Mouse (Mus musculus) subcutaneous adipose tissue, adult 2 months (tissue): ENCODE data around the gene Khsrp. TPM values are rescaled to one million over a fixed set of nuclear protein-coding genes. Genes with fewer than 3 reads are reported as not detected.

Experiments
- polyA plus RNA-seq: library from polyadenylated mRNA; depleted of rRNA; stranded (reverse); fragments of >200 nt; gene quantifications from 2 replicates; pipeline ENCODE4 v1.2.3, GENCODE M21; 2012; ENCODE audit warnings: low replicate concordance; rRNA removed

The Khsrp gene
- 47.4 and 97.3 TPM in 2 replicates for polyA plus RNA-seq

GRCm38 (mm10) chr17:57030931-57031660, at the start of gene Khsrp:
Gene Khsrp, minus strand, starts transcription at chr17:57031522.

GRCm38 (mm10) chr17:57078336-57078735, 47.0 kb upstream of the Khsrp start, which contains the start of gene Dennd1c:
Gene Dennd1c, minus strand, starts transcription at chr17:57078514.

DNA sequence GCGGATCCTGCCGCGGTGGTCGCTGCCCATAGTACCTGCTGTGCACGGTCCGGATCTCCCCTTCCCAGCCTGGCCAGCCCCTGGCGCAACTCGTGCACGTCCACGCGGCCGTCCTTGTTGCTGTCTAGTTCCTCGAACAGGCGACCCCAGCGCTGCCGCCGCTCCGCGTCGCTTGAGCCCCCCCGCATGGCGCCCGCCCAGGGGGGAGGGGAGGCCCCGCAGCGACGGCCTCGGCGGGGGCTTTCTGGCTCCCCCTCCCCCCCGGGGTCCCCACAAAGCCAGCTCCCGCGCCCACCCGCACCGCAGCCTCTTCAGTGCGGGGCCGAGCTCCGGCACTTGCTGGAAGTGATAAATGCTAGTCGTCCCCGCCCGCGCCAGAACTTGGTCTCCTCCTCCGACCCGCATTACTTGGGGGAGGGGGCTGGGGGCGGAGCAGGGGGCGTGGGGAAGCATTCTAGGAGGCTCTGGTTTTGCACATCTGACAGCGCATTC, 28.2 kb upstream of the Khsrp start, which contains the start of gene Slc25a23:
Slc25a23 (minus strand) TSS at position 378 of the 492 bp plus-strand sequence.

DNA sequence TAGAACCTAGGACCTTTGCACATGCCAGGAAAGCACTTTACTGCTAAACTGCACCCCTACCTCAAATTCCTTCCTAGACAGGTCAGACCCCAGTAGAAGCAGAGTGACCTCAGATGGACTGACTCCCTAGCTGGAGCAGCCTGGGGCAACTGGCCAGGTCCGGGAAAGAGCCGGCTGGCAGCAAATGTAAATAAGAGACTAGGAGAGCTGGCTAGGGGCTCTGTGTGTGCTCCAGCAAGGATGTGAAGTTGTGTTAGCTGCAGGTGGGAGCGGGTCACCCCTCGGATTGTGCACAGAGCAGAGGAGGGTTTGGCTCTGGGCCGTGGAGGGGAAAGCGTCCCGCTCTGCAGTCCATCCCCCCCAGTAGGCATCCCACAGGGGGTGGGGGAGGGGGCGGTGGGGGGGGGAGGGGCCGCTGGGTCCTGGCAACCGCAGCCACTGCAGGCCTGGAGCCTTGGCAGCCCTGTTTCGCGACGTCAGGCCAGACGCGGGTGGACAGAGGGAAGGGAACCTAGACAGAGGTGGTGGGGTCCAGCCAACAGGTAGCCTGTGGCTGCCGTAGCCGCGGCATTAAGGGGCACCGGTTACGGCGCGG, 27.7 kb upstream of the Khsrp start, which contains the start of gene Crb3:
Crb3 (plus strand) TSS at position 215 of the 595 bp plus-strand sequence.

DNA sequence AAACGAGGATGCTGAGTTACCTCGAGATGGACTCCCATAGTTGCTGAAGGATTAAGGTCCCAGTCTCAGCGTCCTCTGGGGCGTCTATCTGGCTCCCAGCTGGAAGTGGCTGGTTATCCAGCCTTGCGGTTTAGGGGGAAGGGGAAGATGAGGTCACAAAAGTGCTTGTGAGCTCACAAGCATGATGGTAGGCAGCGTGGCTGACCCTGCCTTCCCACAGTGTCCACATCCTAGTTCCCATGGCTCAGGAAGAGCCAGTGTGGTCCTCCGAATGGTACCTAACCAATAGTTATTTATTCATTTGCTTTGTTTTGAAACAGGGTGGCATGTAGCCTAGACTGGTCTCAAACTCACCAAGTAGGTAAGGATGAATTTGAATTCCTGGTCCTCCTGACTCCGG, 10.2 kb upstream of the Khsrp start, which contains the start of gene Slc25a41:
Slc25a41 (minus strand) TSS at position 101 of the 400 bp plus-strand sequence.

GRCm38 (mm10) chr17:57011236-57012141, 19.8 kb downstream of the Khsrp start, which contains the start of the genes Gtf2f1 and Gm17949:
Gene Gtf2f1, minus strand, starts transcription at chr17:57011288.
Gene Gm17949, plus strand, starts transcription at chr17:57011469.

DNA sequence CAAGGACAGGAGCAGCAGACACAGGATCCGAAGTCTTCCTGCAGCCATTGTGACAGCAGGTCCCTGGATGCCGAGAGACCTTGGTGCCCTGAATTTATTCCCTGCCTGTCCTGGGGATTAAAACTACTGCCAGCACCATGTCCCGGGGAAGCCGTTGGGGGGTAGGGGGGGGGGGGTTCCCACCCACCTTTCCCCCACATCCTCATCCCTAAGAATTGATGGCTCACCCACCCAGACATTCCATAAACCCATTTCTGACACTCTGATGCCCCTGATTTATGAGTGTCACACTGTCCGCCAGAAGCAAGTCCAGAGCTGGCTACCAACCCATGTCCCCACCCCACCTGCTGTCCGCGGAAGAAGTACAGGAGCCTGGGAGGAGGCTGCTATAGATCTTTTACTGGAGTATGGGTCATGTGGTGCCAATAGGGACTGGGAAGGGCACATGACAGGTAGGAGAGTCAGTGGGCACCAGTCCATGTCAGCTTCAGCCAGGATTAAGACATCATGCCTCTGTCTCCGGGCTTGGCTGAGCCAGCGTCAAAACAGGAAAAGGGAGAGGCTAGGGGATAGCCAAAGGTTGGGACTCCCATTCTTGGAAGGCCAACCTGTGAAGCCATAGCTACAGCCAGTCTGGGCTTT, 31.2 kb downstream of the Khsrp start, which contains the start of gene Pspn:
Pspn (minus strand) TSS at position 51 of the 642 bp plus-strand sequence.

DNA sequence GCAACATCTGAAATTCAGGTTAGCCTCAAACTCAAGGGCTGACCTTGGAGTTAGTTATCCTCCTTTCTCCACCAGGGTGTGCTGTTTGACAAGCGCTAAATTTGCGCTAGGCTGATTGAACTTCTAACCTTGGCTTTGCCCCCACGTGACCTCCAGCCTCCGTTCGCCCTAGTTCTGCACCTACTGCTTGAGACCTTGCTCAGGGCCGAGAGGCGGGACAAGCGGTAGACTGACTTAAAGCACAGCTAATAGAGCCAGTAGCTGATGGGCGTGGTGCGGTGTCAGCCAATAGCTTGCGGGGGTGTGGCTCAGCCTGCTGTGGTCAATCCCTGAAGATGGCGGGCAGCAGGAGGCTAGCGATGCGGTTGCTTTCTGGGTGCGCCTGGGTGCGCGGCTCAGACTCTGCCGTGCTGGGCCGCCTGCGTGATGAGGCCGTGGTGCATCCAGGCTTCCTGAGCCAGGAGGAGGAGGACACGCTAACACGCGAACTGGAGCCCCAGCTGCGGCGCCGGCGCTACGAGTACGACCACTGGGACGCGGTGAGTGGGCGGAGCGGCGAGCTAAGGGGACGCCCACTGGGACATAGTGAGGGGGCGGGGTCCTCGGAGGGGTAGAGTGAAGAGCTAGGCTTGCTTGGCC, 34.2 kb downstream of the Khsrp start, which contains the start of gene Alkbh7:
Alkbh7 (plus strand) TSS at position 311 of the 639 bp plus-strand sequence.

GRCm38 (mm10) chr17:56990115-56990746, 41.1 kb downstream of the Khsrp start, which contains the start of gene Clpp:
Gene Clpp, plus strand, starts transcription at chr17:56990305.

DNA sequence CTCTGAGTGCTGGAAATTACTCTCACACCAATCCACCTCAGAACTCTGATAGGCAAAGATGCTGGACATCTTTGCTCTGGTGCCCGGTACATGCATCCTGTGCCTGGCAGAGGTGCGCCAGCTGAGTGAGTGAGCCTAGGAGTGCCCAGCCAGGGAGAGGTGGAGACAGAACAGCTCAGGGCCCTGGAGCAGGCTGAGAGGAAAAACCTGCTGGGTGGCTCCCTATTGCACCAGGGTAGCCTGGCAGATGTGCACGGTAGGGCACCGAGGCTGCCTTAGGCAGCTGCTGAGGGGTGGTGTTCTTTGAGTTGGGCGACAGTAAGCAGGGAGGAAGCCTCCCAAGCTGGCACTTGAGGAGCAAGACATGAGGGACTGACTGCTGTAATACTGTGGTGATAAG, 49.3 kb downstream of the Khsrp start, which contains the start of gene Acer1:
Acer1 (minus strand) TSS at position 114 of the 400 bp plus-strand sequence.

Other genes starting within 250 kb of the Khsrp start
- 13.1 and 38.2 TPM in 2 replicates for gene Rfx2, start 200.5 kb downstream of the Khsrp start, polyA plus RNA-seq
- not detected in 2 replicates for gene Acsbg2, start 157.1 kb downstream of the Khsrp start, polyA plus RNA-seq
- gene 1700061G19Rik, start 156.0 kb downstream of the Khsrp start, polyA plus RNA-seq: 0.09 and 0.19 TPM in 2 replicates
- gene Mllt1, start 96.1 kb downstream of the Khsrp start, polyA plus RNA-seq: 39.4 and 72.8 TPM in 2 replicates
- 0.09 TPM in 1 of 2 replicates, not detected in the other for gene Acer1, start 49.4 kb downstream of the Khsrp start, polyA plus RNA-seq
- 192 and 198 TPM in 2 replicates for gene Clpp, start 41.2 kb downstream of the Khsrp start, polyA plus RNA-seq
- gene Alkbh7, start 34.2 kb downstream of the Khsrp start, polyA plus RNA-seq: 27.3 and 34.3 TPM in 2 replicates
- not detected in 2 replicates for gene Pspn, start 31.5 kb downstream of the Khsrp start, polyA plus RNA-seq
- 22.9 and 36.9 TPM in 2 replicates for gene Gtf2f1, start 20.2 kb downstream of the Khsrp start, polyA plus RNA-seq
- gene Gm17949, start 20.1 kb downstream of the Khsrp start, polyA plus RNA-seq: 0.19 TPM in 1 of 2 replicates, not detected in the other
- gene Slc25a41, start 10.1 kb upstream of the Khsrp start, polyA plus RNA-seq: 0.45 TPM in 1 of 2 replicates, not detected in the other
- gene Crb3, start 27.6 kb upstream of the Khsrp start, polyA plus RNA-seq: 0.86 and 20.5 TPM in 2 replicates
- 95.0 and 96.1 TPM in 2 replicates for gene Slc25a23, start 28.3 kb upstream of the Khsrp start, polyA plus RNA-seq
- gene Dennd1c, start 47.0 kb upstream of the Khsrp start, polyA plus RNA-seq: 10.5 and 12.6 TPM in 2 replicates
- 6.0 and 22.0 TPM in 2 replicates for gene Tubb4a, start 56.3 kb upstream of the Khsrp start, polyA plus RNA-seq
- gene Tnfsf9, start 73.8 kb upstream of the Khsrp start, polyA plus RNA-seq: 2.0 and 5.2 TPM in 2 replicates
- not detected in 2 replicates for gene Cd70, start 118.3 kb upstream of the Khsrp start, polyA plus RNA-seq
- gene Tnfsf14, start 162.7 kb upstream of the Khsrp start, polyA plus RNA-seq: 0.43 and 1.8 TPM in 2 replicates
- 481 and 636 TPM in 2 replicates for gene C3, start 196.6 kb upstream of the Khsrp start, polyA plus RNA-seq
- 76.1 and 81.7 TPM in 2 replicates for gene Gpr108, start 216.9 kb upstream of the Khsrp start, polyA plus RNA-seq
- gene Trip10, start 217.9 kb upstream of the Khsrp start, polyA plus RNA-seq: 39.3 and 57.0 TPM in 2 replicates
- 3.2 and 8.2 TPM in 2 replicates for gene Vav1, start 247.6 kb upstream of the Khsrp start, polyA plus RNA-seq